Mouse (Mus musculus) embryonic facial prominence, embryonic 10.5 days (tissue): ENCODE results near the gene Olfr46. TPM values are rescaled to one million over a fixed set of nuclear protein-coding genes. Genes with fewer than 3 reads are reported as not detected.
"Not testable (repeated sequence)": the region's sequence is repeated elsewhere in the genome, so short reads cannot be mapped to it uniquely, and the experiment has no call there.

Experiments used
- DNase-seq: peaks from one replicate; pipeline ENCODE4 v3.0.0-alpha.2; 2017; ENCODE audit warnings: low spot score
- H3K27ac ChIP-seq: fragments of 300-500 bp; sonication (generic); replicated peaks from 2 replicates; pipeline ENCODE4 v1.5.1; 2016; ENCODE audit warnings: mild to moderate bottlenecking
- H3K27me3 ChIP-seq: fragments of 300-500 bp; sonication (generic); replicated peaks from 2 replicates; pipeline ENCODE4 v1.6.1; 2016; ENCODE audit warnings: low read depth, mild to moderate bottlenecking; ENCODE audit not compliant: poor library complexity, severe bottlenecking
- H3K36me3 ChIP-seq: fragments of 300-500 bp; sonication (generic); replicated peaks from 2 replicates; pipeline ENCODE4 v1.6.1; 2016; ENCODE audit warnings: mild to moderate bottlenecking, moderate library complexity
- H3K4me1 ChIP-seq: fragments of 300-500 bp; sonication (generic); 2 replicates; pipeline ENCODE4 v1.6.1; 2016
- H3K4me3 ChIP-seq: fragments of 300-500 bp; sonication (generic); 2 replicates; pipeline ENCODE4 v1.5.1; 2016; ENCODE audit warnings: mild to moderate bottlenecking, moderate library complexity
- H3K9me3 ChIP-seq: fragments of 300-500 bp; sonication (generic); 2 replicates; pipeline ENCODE4 v1.6.1; 2016; ENCODE audit warnings: mild to moderate bottlenecking
- WGBS: fragments of 180-500 bp; shearing (Covaris S2); methylation state at CpG from one replicate; pipeline ENCODE4 v1.1.7; 2016; 5-methylcytosine and 5-hydroxymethylcytosine counted together
- polyA plus RNA-seq: library from polyadenylated mRNA; unstranded; fragments of >200 nt; fragmentation: Nextera tagmentation; extraction: Ambion mirVana; gene quantifications from 2 replicates; pipeline ENCODE4 v1.2.1, GENCODE M21; 2016

Gene Olfr46
- 0.01 TPM in 1 of 2 replicates, not detected in the other for polyA plus RNA-seq

GRCm38 (mm10) chr7:140600969-140601368, at the start of gene Olfr46:
Olfr46 (plus strand) TSS chr7:140601269.
- H3K27me3 ChIP-seq, H3K4me3 ChIP-seq, H3K9me3 ChIP-seq, DNase-seq, H3K4me1 ChIP-seq, H3K27ac ChIP-seq, H3K36me3 ChIP-seq: not testable (repeated sequence)
- 80% methylated on average over 2 of the region's 2 CpGs for WGBS

- Histone ChIP-seq H3K36me3 (no peaks in the 10 kb centered on the region), H3K27me3 (no peaks in the 10 kb centered on the region), H3K27ac (no peak within 1 kb of the TSS), H3K9me3 (0 out of 2 replicates have a peak, but pooled peaks cover 6% of the 10 kb centered on the region), H3K4me1 (no peaks in the 10 kb centered on the region), H3K4me3 (no peak within 1 kb of the TSS)
- 69% methylated on average over 3 of the region's 3 CpGs for WGBS
- no peak for DNase-seq
Observed at GRCm38 (mm10) chr7:140567586-140567985, 33.5 kb upstream of the Olfr46 start, which contains the start of gene Olfr538. Olfr538 (plus strand) TSS chr7:140567886.

DNA sequence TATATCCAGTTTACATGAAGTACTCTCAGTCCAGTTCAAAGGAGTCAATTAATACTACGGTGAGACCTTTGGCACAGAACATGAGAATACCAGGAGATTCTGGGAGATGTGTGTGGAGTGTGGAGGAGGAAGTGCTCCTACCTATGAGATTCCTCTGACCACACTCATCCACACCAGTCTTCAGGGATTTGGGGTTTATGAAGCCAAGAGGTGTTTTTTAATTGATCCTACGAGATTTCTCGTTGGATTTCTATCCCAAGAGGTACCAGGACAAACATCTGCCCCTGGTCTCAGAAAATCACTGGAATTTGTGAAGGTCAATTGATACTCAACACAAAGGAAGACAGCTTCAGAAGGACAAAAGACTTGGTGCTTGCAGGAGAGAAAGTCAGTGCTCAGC, 27.6 kb downstream of the Olfr46 start, which contains the start of gene Olfr61:
Gene Olfr61, plus strand, starts transcription at position 301 of the 400 bp plus-strand sequence.
- H3K27me3 ChIP-seq, H3K4me3 ChIP-seq, DNase-seq, H3K9me3 ChIP-seq, H3K27ac ChIP-seq, H3K4me1 ChIP-seq, H3K36me3 ChIP-seq: not testable (repeated sequence)
- 91% methylated on average over 3 of the region's 3 CpGs for WGBS

GRCm38 (mm10) chr7:140630559-140630958, 29.5 kb downstream of the Olfr46 start:
- H3K36me3 ChIP-seq, result no peaks in the 10 kb centered on the region
- no peak for DNase-seq
- WGBS, result 89% methylated on average over 1 of the region's 1 CpGs
- H3K4me1 ChIP-seq, result no peaks in the 10 kb centered on the region
- no peaks in the 10 kb centered on the region for H3K27me3 ChIP-seq
- H3K9me3 ChIP-seq, result no peaks in the 10 kb centered on the region
- no peak overlapping the region for H3K27ac ChIP-seq
- H3K4me3 ChIP-seq, result no peak overlapping the region

DNA sequence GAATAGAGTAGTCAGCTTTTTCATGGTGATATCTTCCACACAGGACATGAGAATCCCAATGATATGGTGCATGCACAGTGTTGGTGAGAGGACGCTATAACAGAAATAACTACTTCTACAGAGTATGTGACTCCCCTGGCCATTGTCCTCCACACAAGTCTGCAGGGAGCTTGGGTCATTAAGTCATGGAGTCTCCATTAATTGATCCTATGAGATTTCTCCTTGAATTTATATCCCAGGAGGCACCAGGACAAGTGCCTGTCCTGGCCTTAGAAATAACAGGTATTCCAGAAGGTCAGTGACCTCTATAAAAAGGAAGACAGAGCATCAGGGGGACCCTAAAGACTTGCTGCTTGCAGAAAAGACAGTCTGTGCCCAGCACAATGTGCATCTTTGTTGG, 45.1 kb downstream of the Olfr46 start, which contains the start of gene Olfr53:
Gene Olfr53, plus strand, starts transcription at position 301 of the 400 bp plus-strand sequence.
- Histone ChIP-seq H3K4me3 (no peak within 1 kb of the TSS), H3K9me3 (no peaks in the 10 kb centered on the region), H3K27ac (no peak within 1 kb of the TSS), H3K4me1 (no peaks in the 10 kb centered on the region), H3K27me3 (no peaks in the 10 kb centered on the region), H3K36me3 (no peaks in the 10 kb centered on the region)
- DNase-seq, result no peak
- WGBS, result 83% methylated on average over 1 of the region's 1 CpGs

GRCm38 (mm10) chr7:140659630-140660029, 58.6 kb downstream of the Olfr46 start, which contains the start of gene Olfr539:
Olfr539 (plus strand) TSS chr7:140659930.
- no peaks in the 10 kb centered on the region for H3K9me3 ChIP-seq
- 82% methylated on average over 4 of the region's 4 CpGs for WGBS
- H3K4me1 ChIP-seq, result no peaks in the 10 kb centered on the region
- no peak for DNase-seq
- H3K4me3 ChIP-seq, result no peak within 1 kb of the TSS
- no peak within 1 kb of the TSS for H3K27ac ChIP-seq
- no peaks in the 10 kb centered on the region for H3K27me3 ChIP-seq
- no peaks in the 10 kb centered on the region for H3K36me3 ChIP-seq

Other genes starting within 250 kb of the Olfr46 start
- gene Olfr60, start 239.6 kb upstream of the Olfr46 start, polyA plus RNA-seq, result not detected in 2 replicates
- not detected in 2 replicates for gene Olfr530, start 224.9 kb upstream of the Olfr46 start, polyA plus RNA-seq
- gene Olfr531, start 198.4 kb upstream of the Olfr46 start, polyA plus RNA-seq, result not detected in 2 replicates
- not detected in 2 replicates for gene Olfr532, start 179.6 kb upstream of the Olfr46 start, polyA plus RNA-seq
- gene Olfr533, start 137.9 kb upstream of the Olfr46 start, polyA plus RNA-seq, result not detected in 2 replicates
- not detected in 2 replicates for gene Olfr535, start 117.1 kb upstream of the Olfr46 start, polyA plus RNA-seq
- gene Olfr536, start 93.9 kb upstream of the Olfr46 start, polyA plus RNA-seq, result not detected in 2 replicates
- gene Olfr538, start 33.4 kb upstream of the Olfr46 start, polyA plus RNA-seq, result not detected in 2 replicates
- gene Olfr61, start 27.7 kb downstream of the Olfr46 start, polyA plus RNA-seq, result not detected in 2 replicates
- gene Olfr53, start 45.2 kb downstream of the Olfr46 start, polyA plus RNA-seq, result not detected in 2 replicates
- gene Olfr539, start 58.7 kb downstream of the Olfr46 start, polyA plus RNA-seq, result not detected in 2 replicates
- gene Olfr45, start 80.7 kb downstream of the Olfr46 start, polyA plus RNA-seq, result not detected in 2 replicates
- gene Olfr541, start 96.0 kb downstream of the Olfr46 start, polyA plus RNA-seq, result not detected in 2 replicates
- not detected in 2 replicates for gene Cyp2e1, start 162.5 kb downstream of the Olfr46 start, polyA plus RNA-seq
- 0.10 and 0.14 TPM in 2 replicates for gene Syce1, start 186.6 kb downstream of the Olfr46 start, polyA plus RNA-seq
- gene Zfp941, start 220.9 kb downstream of the Olfr46 start, polyA plus RNA-seq, result 2.9 and 3.6 TPM in 2 replicates
- 1.8 and 1.9 TPM in 2 replicates for gene Urah, start 233.7 kb downstream of the Olfr46 start, polyA plus RNA-seq
- gene Scgb1c1, start 244.3 kb downstream of the Olfr46 start, polyA plus RNA-seq, result not detected in 2 replicates
- gene Odf3, start 246.5 kb downstream of the Olfr46 start, polyA plus RNA-seq, result not detected in 2 replicates